Mouse (Mus musculus) bone marrow macrophage, adult 2 months (primary cell): ENCODE results near the gene Scyl2. TPM values are rescaled to one million over a fixed set of nuclear protein-coding genes. Genes with fewer than 3 reads are reported as not detected.
"Not testable (repeated sequence)": the region's sequence is repeated elsewhere in the genome, so short reads cannot be mapped to it uniquely, and the experiment has no call there.

ENCODE experiments used
- H3K27ac ChIP-seq: 2 replicates; pipeline ENCODE4 v1.5.1; 2012; ENCODE audit warnings: low read depth, low read length; ENCODE audit not compliant: insufficient read depth
- H3K4me1 ChIP-seq: 2 replicates; pipeline ENCODE4 v1.6.1; 2012; ENCODE audit warnings: low read length; ENCODE audit not compliant: control insufficient read depth, insufficient read depth
- H3K4me3 ChIP-seq: 2 replicates; pipeline ENCODE4 v1.5.1; 2012; ENCODE audit warnings: mild to moderate bottlenecking, low read length, moderate library complexity; ENCODE audit not compliant: insufficient read depth
- CTCF ChIP-seq: IDR thresholded peaks from 2 replicates; pipeline ENCODE4 v1.5.1; 2012; ENCODE audit warnings: low read depth, mild to moderate bottlenecking, low read length, moderate library complexity
- POLR2A ChIP-seq: IDR thresholded peaks from 2 replicates; pipeline ENCODE4 v1.6.1; 2012; ENCODE audit warnings: mild to moderate bottlenecking, low read depth, low read length, borderline replicate concordance
- polyA plus RNA-seq: library from polyadenylated mRNA; stranded (reverse); fragments of >200 nt; gene quantifications from 2 replicates; pipeline ENCODE4 v1.2.4, GENCODE M21; 2012; ENCODE audit not compliant: missing spikeins, insufficient read depth, insufficient read length

Gene Scyl2
- polyA plus RNA-seq, 1 experiment = 32.2 TPM

DNA sequence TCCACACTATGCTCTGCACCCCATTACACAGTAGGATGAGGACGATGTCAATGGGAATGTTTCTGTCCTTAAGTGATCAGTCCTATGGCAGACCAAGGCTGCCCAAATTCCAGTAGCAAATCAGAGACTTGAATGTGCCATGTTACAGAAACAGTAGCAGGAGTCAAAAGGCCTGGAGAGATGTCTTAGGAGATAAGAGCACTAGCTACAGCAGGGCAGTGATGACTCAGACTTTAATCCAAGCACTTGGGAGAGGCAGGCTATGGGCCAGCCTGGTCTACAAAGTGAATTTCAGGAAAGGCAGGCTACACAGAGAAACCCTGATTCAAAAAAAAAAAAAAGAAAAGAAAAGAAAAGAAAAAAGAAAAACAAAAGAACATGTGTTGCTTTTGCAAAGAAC is 6.6 kb downstream of the Scyl2 start:
- no peak overlapping the region for H3K4me3 ChIP-seq
- TF ChIP-seq POLR2A (no peak), CTCF (no peak)
- H3K4me1 ChIP-seq = peaks cover 29% of the 10 kb centered on the region
- H3K27ac ChIP-seq = no peak overlapping the region

DNA sequence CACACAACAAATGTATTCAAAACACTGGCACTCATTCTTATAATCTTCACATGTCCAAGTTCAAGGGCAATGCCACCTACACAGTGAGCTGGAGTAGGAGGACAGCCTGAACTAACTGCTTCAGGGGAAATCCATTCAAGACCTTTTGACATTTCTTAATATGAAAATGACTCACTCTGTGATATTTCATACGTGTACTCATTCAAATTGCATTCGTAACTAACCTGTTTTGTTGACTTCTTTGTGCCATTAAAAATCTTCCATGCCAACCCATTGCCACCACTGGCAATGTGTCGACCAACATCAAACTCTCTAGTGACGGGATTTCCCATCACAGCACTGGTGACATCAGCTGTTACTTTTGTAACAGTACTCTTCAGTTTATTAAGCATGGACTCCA is 8.0 kb downstream of the Scyl2 start:
- Histone ChIP-seq H3K27ac (no peak overlapping the region), H3K4me3 (no peak overlapping the region), H3K4me1 (peaks cover 19% of the 10 kb centered on the region)
- TF ChIP-seq POLR2A (no peak), CTCF (no peak)

DNA sequence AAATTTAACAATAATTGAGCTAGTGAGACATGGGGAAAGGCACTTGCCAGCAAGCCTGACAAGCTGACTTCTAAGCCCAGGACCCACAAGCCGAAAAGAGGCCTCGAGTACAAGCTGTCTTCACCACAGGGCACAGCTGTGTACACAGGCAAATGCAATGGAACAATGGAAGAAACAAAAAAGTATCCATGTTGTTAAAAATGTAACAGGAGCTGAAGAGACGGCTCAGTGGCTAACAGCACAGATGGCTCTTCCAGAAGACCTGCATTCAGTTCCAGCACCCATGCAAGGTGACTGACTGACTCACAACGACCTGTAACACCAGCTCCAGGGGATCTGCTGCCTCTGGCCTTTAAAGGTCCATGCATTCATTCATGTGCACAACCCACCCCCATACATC is 9.5 kb downstream of the Scyl2 start:
- Histone ChIP-seq H3K27ac (no peak overlapping the region), H3K4me1 (peaks cover 17% of the 10 kb centered on the region), H3K4me3 (no peak overlapping the region)
- no peak for TF ChIP-seq POLR2A
- TF ChIP-seq CTCF = no peak

DNA sequence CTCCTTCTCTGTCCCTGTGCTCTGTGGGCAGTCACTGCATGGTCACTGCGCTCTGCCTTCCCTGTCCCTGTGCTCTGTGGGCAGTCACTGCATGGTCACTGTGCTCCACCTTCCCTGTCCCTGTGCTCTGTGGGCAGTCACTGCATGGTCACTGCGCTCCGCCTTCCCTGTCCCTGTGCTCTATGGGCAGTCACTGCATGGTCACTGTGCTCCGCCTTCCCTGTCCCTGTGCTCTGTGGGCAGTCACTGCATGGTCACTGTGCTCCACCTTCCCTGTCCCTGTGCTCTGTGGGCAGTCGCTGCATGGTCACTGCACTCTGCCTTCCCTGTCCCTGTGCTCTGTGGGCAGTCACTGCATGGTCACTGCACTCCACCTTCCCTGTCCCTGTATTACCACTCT is 15.7 kb downstream of the Scyl2 start:
- H3K4me1 ChIP-seq, H3K4me3 ChIP-seq, H3K27ac ChIP-seq: not testable (repeated sequence)

DNA sequence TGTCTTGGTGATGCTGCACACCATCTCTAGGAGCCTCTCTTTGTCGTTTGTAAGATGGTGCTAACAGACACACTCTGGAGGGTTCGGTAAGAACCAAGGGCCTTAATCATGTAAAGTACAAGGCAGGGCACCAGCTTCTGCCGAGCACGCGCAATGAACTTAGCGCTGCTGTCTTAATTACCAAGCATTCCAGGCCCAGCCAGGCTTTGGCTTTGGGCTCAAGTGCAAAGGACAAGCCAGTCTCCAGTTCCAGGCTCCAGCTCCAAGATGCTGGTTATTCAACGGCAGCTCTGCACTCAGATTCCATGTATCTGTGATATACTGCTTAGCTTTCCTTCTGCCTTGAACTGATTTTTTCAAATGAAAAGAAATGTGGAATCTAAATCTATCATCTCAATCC is 18.5 kb downstream of the Scyl2 start:
- H3K4me3 ChIP-seq = no peak overlapping the region
- H3K4me1 ChIP-seq = no peaks in the 10 kb centered on the region
- no peak overlapping the region for H3K27ac ChIP-seq
- TF ChIP-seq POLR2A (no peak), CTCF (no peak)

DNA sequence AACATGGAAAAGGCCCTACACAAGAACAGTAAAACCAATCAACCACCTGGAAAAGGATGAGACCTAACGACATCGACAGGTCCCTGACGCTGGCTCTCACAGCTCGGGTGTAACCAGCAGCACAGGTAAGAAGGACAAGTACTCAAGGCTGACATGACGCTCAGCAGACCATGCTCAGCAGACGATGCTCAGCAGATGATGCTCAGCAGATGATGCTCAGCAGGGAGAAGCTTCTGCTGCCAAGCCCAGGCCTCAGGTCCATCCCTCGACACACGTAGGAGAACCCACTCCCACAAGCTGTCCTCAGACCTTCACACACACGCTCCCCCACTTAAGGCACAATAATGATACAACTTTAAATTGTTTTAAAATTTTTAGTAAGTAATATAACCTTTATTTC is 20.4 kb downstream of the Scyl2 start:
- TF ChIP-seq CTCF (no peak), POLR2A (no peak)
- H3K4me1 ChIP-seq = no peaks in the 10 kb centered on the region

DNA sequence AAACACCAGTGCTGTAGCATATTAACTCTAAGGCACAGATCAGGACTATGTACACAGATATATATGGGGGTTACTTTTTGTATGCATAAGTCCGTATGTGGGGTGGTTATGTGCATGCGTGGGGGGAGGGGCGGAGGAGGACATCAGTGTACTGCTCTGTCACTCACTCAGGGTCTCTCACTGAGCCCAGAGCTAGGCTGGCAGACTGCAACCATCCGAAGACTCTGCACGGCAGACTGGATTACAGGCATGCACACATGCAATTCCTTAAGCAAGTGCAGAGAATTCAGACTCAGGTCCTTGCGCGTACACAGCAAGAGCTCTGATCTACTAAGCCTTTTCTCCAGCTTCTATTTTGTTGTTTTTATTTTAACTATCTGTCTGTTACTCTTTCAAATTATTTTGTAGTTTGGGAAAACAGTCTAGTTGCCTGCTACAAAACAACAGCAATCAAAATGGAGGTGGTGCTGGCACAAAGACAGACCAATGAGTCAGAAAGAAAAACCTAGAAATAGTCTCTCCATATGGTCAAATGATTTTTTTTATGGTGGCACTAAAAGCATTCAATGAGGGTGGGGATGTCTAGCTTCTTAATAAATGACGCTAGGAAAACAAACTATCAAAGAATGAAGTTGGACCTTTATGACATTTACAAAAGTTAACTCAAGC is 21.0 kb downstream of the Scyl2 start:
- H3K4me3 ChIP-seq = no peak overlapping the region
- no peak overlapping the region for H3K27ac ChIP-seq
- TF ChIP-seq POLR2A (no peak), CTCF (no peak)
- no peaks in the 10 kb centered on the region for H3K4me1 ChIP-seq

More for the DNA sequence above, 20.4 kb downstream of the Scyl2 start:
- H3K4me3 ChIP-seq = no peak overlapping the region
- no peak overlapping the region for H3K27ac ChIP-seq

DNA sequence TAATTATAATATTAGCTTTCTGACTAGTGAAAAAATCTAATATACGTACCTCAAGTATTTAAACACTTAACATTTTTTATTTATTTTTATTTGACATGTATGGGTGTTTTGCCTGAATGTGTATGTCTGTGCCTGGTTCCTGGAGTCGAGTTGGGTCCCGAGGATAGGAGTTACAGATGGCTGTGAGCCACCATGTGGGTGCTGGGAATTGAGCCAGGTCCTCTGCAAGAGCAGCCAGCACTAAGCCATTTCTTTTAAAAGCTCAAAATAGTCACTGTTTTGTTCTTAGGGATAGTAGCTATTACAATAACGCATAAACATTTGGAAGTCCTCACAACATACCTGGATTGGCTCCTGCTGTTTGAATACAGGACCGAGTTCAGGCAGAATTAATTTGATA is 29.7 kb downstream of the Scyl2 start:
- no peak overlapping the region for H3K4me3 ChIP-seq
- no peak for TF ChIP-seq POLR2A
- TF ChIP-seq CTCF = no peak
- no peak overlapping the region for H3K27ac ChIP-seq
- no peaks in the 10 kb centered on the region for H3K4me1 ChIP-seq

DNA sequence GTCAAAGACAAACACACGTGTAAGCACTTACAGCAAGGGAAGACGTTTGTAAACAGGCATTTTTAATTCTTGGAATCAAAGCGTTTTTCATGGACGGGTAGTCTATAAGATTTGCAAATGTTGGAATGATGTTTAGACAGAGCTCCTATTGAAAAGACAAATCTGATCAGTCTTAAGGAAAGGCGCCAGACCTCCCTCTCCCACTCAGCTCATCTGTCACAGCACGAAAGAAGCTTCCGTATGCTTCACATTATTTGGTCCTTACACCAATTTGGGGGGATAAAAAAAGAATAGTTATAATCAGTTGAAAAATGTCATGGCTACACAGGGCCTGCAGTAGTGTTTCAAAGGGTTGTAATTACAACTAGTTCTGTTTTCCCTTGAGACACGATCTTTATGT is 33.2 kb downstream of the Scyl2 start:
- TF ChIP-seq POLR2A = no peak
- TF ChIP-seq CTCF = no peak
- Histone ChIP-seq H3K27ac (no peak overlapping the region), H3K4me1 (no peaks in the 10 kb centered on the region), H3K4me3 (no peak overlapping the region)

DNA sequence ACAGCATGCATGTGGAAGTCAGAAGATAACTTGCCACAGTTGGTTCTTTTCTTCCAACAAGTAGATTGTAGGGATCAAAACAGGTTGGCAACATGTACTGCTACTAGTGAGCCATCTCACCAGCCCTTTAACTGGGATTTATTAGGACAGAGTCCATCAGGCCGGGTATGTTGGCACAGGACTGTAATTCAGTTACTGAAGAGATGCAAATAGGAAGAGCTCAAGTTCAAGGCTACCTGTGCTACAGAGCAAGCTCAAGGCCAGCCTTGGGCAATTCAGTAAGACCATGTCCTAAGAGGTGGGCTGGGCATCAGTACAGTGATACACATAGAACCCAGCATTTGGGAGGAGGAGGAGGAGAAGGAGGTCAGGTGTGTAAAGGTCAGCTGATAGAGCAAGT is 34.4 kb downstream of the Scyl2 start:
- Histone ChIP-seq H3K27ac (no peak overlapping the region), H3K4me1 (no peaks in the 10 kb centered on the region), H3K4me3 (no peak overlapping the region)
- TF ChIP-seq POLR2A = no peak
- TF ChIP-seq CTCF = no peak

DNA sequence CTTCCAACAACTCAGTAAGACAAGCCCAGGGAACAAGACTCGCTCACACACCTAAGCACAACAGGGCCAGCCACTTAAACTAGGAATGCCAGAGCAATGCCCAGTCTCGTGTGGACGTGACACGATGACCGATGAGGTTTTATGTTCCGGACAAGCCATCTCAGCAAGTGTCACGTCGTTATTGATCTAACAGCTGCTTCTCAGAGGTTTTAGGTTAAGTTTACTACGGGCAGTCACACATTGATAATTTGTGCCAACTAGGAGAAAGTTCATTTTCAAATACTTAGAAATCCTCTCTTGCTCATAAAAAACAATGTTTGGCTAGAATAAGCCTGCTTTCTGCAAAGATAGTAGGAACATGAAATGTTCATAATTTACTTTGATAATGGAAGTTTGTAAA is 39.2 kb downstream of the Scyl2 start:
- Histone ChIP-seq H3K27ac (no peak overlapping the region), H3K4me3 (no peak overlapping the region)

More for the DNA sequence above, 39.2 kb downstream of the Scyl2 start:
- no peaks in the 10 kb centered on the region for H3K4me1 ChIP-seq
- TF ChIP-seq POLR2A (no peak), CTCF (no peak)
